Mouse (Mus musculus): ENCODE measurements at regions not wholly inside any gene's neighbourhood (a gene's known extent, or its start where the extent isn't known, plus 50 kb on each side); places are given as distances from the start of the nearest gene placed in this dataset.
"Not testable (repeated sequence)": the region's sequence is repeated elsewhere in the genome, so short reads cannot be mapped to it uniquely, and the experiment has no call there.

DNA sequence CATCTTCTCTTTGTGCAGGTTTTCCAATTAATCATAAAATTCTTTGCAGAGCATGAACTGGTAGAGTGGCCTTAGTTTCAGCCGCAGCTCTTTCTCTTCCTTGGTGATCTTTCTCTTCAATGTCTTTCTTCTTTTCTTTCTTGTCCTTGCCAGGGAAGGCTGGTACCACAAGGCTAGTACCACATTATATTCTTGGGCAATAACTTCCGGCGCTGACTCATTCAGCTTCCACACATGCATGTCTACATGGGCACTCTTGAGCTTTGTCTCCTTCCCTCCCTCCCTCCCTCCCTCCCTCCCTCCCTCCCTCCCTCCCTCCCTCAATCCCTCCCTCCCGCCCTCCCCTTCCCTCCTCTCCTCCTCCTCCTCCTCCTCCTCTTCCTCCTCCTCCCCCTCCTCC is 98.1 kb upstream of the Pwp1 start:
- DNase-seq: not testable (repeated sequence)

- peak; percentile 55 to 63 for DNase-seq
Measured at GRCm38 (mm10) chr10:85731796-85732388, 97.4 kb upstream of the Pwp1 start.

DNA sequence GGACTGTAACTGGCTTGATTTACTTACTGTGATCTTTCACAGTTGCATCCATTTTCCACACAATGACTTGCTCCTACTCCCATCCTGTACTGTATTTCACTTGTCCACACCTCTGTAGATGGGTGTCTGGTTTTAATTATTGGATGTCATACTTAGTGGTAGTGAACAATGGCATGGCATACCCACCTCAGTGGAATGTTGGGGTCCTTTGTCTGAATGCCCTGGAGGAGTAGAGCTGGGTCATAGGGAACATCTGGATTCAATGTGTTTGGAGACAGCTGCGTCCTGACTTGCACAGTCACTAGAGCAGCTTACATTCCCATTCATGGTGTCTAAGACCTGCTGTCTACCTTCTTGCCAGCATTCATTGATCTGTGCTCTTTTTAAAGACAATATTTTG is 91.5 kb upstream of the Pwp1 start:
- DNase-seq: no peak

- no peak for DNase-seq
Measured at GRCm38 (mm10) chr10:85739008-85739407, 90.3 kb upstream of the Pwp1 start.

GRCm38 (mm10) chr10:85739565-85739964 is 89.7 kb upstream of the Pwp1 start:
- DNase-seq: peak in 1 of 2 experiments; percentile 5

DNA sequence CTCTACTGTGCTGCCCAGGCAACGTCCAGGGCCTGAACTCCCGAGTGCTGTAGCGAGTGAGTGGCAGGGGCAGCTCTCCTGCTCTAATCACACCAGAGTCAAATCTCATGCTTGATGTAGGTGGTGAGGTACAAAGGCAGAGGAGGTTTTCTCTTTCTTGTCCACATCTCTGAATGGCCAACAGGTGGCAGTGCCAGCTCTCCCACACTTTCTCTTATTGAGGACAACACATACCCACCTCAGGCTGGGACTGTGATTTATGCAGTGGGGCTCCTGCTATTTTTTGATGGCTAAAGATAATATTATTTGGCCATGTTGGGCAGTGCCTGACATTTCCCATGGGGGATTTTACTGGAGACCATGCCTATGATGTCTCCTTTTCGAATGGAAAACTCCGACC is 87.3 kb upstream of the Pwp1 start:
- peak; percentile 12 to 22 for DNase-seq

- not testable (repeated sequence) for DNase-seq
Measured at GRCm38 (mm10) chr10:85745390-85745789, 83.9 kb upstream of the Pwp1 start.

DNA sequence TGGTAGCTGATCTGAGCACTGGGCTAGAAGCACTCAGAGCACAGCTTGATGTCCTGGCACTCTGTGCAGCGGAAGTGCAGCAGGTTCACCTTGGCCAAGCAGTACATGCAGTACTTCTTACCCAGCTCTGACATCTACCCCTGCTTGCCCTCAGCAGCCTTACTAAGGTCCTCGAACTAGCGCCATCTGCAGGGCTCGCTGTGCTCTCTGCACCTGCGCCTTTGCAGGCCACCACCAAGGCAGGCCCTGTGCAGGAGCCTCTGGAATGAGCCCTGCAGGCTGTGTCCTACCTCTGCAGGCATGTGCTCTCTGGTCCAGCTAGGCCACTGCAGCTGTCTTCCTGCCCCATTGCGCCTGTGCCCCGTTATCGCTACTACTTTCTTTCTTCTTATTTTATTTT is 83.5 kb upstream of the Pwp1 start:
- peak in 1 of 2 experiments; percentile 6 for DNase-seq

GRCm38 (mm10) chr10:85749549-85749948 is 79.7 kb upstream of the Pwp1 start:
- DNase-seq: peak; percentile 10 to 14

DNA sequence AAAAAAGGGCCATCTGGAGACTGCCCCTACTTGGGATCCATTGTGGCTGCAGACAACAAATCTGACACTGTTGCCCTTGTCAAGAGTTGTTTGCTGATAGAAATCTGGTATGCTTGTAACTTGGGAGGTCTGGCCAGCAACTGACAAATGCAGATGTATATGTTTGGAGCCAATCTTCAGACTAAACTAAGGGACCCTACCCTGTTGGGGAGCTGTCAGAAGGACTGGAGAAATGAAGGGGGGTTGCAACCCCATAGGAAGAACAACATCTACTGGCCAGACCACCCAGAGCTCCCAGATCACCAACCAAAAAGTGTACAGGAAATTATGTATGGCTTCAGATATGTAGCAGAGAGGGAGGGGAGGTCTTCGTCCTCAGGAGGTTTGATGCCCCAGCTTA is 54.3 kb upstream of the Pwp1 start:
- no peak for DNase-seq
